Mouse (Mus musculus) common myeloid progenitor, adult 5-6 weeks (primary cell): Measurements from ENCODE around the gene Homer1. TPM values are rescaled to one million over a fixed set of nuclear protein-coding genes. Genes with fewer than 3 reads are reported as not detected.
A peak's percentile ranks its signal among the peaks of the same experiment; 100 is the strongest.

Source experiments
- ATAC-seq: replicated peaks from 2 replicates; pipeline ENCODE4 v1.8.0; 2016; ENCODE audit warnings: low read depth, mild to moderate bottlenecking, moderate TSS enrichment, inconsistent platforms; ENCODE audit not compliant: poor library complexity, severe bottlenecking
- total RNA-seq: library from RNA; stranded (forward); fragments of 200-1000, 187-1606 nt; gene quantifications from 2 replicates; pipeline ENCODE4 v1.2.3, GENCODE M21; 2017

The Homer1 gene
- total RNA-seq, 1 experiment from 2014 or later, result 7.6 TPM

DNA sequence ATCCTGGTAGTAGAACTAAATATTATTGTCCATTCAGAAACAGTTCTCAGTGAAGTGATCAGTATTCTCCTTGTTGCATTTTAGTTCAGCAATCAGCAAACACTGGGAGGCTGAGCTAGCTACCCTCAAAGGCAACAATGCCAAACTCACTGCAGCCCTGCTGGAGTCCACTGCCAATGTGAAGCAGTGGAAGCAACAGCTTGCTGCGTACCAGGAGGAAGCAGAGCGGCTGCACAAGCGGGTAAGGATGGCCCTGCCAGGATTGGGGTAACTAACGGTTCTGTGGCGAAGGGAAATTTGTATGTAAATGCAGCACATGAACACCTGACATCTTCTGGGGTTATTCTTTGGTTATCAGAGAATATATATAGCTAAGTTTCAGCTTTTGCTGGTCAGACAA is 88.0 kb downstream of the Homer1 start:
- no peak for ATAC-seq

DNA sequence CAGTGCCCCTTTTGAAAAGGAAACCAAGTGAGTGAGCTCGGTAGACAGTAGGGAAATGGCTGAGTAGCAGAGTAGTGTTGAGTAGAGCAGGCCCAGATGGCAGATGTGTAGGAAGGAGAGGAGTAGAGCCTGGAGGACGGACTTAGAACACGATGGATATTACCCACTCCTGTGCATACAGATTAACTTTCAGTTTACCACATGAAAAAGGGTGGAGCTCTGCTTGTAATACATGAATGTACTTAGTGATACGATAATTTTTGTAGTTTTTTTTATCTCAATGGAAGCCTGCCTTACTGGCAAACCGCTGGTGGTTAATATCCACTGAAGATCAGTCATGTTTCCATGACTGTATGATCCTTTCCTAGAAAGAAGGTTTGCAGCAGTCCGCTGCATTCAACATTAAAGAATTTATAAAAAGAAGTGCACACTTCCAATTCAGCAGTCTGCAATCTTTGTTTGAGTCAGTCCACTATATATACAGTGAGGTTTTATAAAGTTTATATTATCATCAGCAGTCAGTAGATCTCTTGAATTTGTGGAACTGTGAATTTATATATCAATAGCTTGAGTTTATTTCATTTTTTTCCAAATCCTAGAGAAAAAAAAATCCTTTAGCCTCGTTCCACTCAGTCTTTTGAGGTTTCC is 89.3 kb downstream of the Homer1 start:
- ATAC-seq, result peak; percentile 97

DNA sequence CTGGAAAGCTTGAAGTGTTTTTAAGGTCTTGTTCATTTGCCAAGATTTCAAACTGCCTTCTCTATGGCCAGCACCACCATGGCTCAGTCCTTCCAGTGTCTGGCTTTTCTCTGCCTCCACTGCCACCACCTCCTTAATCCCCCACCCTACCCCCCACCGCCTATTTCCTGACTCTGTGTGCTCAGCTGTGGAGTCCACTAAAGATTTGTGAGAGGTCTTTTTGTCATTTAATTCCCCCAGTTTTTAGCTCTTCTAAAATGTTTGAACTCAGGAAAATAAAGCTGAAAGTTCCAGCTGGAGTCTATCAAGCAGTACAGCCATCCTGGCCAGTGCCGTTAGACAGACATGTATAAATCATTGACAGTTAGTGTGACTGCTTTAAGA is 89.8 kb downstream of the Homer1 start:
- no peak for ATAC-seq

GRCm38 (mm10) chr13:93399710-93400216 is 100.3 kb downstream of the Homer1 start:
- ATAC-seq, result no peak

GRCm38 (mm10) chr13:93401947-93402346 is 102.5 kb downstream of the Homer1 start:
- ATAC-seq, result no peak

- no peak for ATAC-seq
Measured at GRCm38 (mm10) chr13:93406855-93407254, 107.4 kb downstream of the Homer1 start.

DNA sequence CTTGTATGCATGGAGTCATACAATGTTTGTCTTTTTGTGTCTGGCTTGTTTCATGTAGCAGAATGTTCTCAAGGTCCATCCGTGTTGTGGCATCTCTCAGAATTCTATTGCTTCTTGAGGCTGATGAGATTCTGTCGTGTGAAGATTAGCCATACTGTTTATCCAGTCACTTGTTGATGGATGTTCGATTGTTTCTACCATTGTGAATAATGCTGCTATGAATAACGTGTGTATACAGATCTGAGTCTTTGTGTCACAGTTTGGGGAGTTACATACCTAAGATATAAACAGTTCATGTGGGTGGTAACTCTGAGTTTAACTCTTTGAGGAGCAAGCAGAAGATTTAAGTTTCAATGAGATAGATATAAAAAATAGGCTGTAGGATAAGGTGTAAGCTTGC is 110.9 kb downstream of the Homer1 start:
- ATAC-seq, result no peak

DNA sequence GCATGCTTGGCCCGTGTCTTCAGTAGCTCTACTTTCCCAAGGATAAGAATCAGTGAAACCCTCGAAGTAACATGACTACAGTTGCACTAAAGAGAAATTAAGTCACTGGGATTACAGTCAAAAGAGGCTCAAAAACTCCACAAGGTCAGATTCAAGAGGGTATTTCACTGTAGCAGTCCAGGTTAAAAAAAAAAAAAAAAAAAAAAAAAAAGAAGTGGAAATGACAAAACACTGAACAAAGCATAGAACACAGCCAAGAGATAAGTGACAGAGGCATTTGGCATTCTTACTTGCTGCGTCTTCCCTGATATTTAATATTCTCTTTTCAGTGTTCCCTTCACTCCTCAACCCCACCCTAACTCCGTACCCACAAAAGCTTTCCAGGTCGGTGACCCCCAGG is 115.6 kb downstream of the Homer1 start:
- ATAC-seq, result no peak

- no peak for ATAC-seq
Measured at GRCm38 (mm10) chr13:93418292-93418691, 118.9 kb downstream of the Homer1 start.

GRCm38 (mm10) chr13:93419779-93420178 is 120.3 kb downstream of the Homer1 start:
- ATAC-seq, result no peak

DNA sequence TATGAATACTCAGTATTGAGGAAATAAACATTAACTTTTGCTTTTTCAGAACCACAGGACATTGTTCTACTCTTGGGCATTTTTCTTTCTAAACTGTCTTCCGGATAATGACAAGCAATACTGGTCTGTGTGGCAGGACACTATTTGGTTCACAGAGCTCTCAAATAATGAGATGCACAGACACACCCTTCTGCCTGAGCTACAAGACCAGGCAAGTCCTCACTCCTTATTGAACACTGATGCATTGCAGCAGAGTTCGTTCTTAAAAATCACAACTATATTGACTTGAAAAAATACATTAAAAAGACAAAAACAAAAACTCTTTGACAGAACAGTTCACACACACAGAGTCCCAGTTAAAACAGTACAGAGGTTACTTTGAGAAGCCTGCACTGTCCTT is 123.8 kb downstream of the Homer1 start:
- no peak for ATAC-seq

- peak; percentile 62 for ATAC-seq
Measured at GRCm38 (mm10) chr13:93427920-93428876, 128.8 kb downstream of the Homer1 start.

DNA sequence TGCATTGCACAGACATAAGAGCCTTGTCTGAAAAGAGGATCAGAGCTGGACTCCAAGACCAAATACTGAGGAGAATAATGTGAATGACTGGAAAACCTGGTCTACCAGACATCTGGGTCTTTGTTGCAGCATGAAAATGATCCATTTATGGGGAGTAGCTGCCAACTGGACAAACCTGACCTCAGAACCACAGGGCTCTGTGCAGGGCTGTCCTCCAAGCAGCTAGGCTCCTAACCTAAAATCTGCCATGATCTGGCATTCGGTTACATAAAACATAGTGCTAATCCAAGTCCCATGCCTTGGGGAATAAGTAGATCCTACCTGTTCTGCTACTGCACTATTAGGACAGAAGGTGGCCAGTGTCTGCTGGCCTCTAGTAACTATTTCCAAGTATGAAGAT is 129.8 kb downstream of the Homer1 start:
- ATAC-seq, result no peak

DNA sequence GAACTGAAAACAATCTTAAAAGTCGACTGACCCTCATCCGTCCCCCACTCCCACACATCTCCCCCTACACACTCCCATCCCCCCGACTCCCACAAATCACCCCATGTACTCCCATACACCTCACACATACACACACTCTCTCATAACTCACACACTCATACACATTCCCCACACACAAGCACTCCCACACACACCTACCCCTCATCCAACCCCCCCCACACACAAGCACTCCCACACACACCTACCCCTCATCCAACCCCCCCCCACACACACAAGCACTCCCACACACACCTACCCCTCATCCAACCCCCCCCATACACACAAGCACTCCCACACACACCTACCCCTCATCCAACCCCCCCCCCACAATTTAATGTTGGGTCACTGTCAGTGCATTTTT is 140.7 kb downstream of the Homer1 start:
- ATAC-seq, result no peak

DNA sequence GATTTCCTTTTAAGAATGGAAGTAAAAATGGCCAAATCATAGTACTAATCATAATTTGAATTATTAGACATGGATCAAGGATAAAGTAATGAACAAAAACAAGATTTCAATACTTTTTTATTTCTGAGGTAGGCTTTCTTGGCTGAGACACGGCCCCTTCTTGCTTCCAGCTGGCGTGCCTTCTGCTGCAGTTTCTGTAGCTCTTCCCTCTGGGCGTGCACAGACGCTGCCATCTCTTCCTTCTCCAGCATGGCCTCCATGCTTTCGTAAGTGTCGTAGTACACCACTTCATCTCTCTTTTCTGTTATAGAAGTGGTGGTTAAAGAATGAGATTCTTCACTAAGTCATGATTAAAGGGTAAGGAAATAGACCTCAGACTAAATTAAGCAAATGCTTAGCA is 153.8 kb downstream of the Homer1 start:
- no peak for ATAC-seq

Other genes with a start within 250 kb of the Homer1 start
- under 0.01 TPM in 1 of 2 replicates, not detected in the other for gene Cmya5, start 154.9 kb upstream of the Homer1 start, total RNA-seq
- gene Tent2, start 107.2 kb upstream of the Homer1 start, total RNA-seq, result 36.2 and 50.8 TPM in 2 replicates
- 17.3 and 21.5 TPM in 2 replicates for gene Jmy, start 200.2 kb downstream of the Homer1 start, total RNA-seq